Mouse (Mus musculus): Measurements from ENCODE around the gene Alk. TPM values are rescaled to one million over a fixed set of nuclear protein-coding genes. Genes with fewer than 3 reads are reported as not detected.
A peak's percentile ranks its signal among the peaks of the same experiment; 100 is the strongest.

Alk gene
- polyA plus RNA-seq, 1 experiment, result 2.2 TPM

DNA sequence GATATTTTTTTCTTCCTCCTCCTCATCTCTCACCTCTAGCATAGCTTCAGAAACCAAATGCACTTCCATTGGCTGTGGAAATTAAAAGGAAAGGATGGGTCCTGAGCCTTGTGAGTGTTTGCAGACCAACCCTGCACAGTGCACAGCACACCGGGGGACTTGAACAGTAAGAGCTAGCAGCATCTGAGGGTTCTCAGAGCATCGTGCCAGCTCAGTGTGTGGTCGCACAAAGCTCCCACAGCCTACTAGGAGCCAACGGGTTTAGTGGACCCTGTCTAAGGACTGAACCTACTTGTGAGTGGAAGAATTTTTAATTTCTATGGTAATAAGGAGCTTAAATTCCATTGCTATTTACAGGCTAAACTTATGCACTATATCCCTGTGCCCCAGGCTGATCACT lies 58.2 kb downstream of the Alk start:
- TF ChIP-seq CTCF (IDR thresholded peaks at IDR 0.05; ENCODE audit: extremely low read depth, insufficient read depth, low read length), result no peak
- no peak for TF ChIP-seq POLR2A (IDR thresholded peaks at IDR 0.05; ENCODE audit: extremely low read depth, insufficient read depth, low read length)
- no peak overlapping the region for H3K4me3 ChIP-seq (ENCODE audit: insufficient read depth, low read length)
- H3K27ac ChIP-seq (ENCODE audit: insufficient read depth, low read length), result no peak overlapping the region

DNA sequence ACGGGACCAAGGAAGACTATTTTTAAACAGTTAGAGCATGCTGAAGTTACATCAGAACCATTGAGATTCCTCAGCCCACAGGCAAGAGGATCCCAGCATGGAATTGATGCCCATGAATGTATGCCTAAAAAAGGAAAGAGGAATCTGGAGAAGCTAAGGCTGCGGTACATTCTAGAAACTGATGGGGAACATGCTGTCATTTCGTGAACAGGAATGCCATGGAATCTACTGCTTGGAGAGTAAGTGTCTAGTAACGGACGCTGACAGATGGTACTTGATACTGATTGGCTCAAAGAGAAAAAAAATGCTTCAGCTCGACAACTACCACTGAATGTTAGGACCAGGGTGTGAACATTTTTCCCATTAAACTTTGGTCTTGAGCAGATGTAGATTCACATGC lies 69.1 kb downstream of the Alk start:
- TF ChIP-seq CTCF (IDR thresholded peaks at IDR 0.05; ENCODE audit: extremely low read depth, insufficient read depth, low read length) (no peak), POLR2A (IDR thresholded peaks at IDR 0.05; ENCODE audit: extremely low read depth, insufficient read depth, low read length) (no peak)
- H3K27ac ChIP-seq (ENCODE audit: insufficient read depth, low read length), result no peak overlapping the region
- no peaks in the 10 kb centered on the region for H3K4me1 ChIP-seq (ENCODE audit: control insufficient read depth, insufficient read depth, low read length)
- no peak overlapping the region for H3K4me3 ChIP-seq (ENCODE audit: insufficient read depth, low read length)

More for the DNA sequence above, 58.2 kb downstream of the Alk start:
- H3K4me1 ChIP-seq (ENCODE audit: control insufficient read depth, insufficient read depth, low read length), result no peaks in the 10 kb centered on the region

DNA sequence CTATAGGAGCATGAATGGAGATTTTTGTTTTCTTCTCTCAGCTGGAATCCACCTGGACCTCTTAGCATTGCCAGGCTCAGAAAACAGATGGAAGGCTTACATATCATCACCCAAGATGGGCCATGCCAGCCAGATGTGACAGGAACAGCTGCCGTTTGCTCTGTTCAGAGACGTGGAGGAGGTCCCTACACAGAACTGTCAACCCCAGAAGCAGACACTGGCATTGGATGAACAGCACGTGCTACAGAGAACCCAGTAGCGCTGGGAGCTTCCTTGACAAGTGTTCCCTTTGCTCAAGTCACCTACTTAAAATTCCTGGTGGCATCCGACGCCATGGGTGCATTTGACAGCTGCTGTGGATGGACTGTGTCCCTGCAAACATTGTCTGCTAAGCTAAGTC lies 72.2 kb downstream of the Alk start:
- TF ChIP-seq POLR2A (IDR thresholded peaks at IDR 0.05; ENCODE audit: extremely low read depth, insufficient read depth, low read length), result no peak
- no peak for TF ChIP-seq CTCF (IDR thresholded peaks at IDR 0.05; ENCODE audit: extremely low read depth, insufficient read depth, low read length)
- Histone ChIP-seq H3K4me3 (ENCODE audit: insufficient read depth, low read length) (no peak overlapping the region), H3K4me1 (ENCODE audit: control insufficient read depth, insufficient read depth, low read length) (no peaks in the 10 kb centered on the region), H3K27ac (ENCODE audit: insufficient read depth, low read length) (no peak overlapping the region)

DNA sequence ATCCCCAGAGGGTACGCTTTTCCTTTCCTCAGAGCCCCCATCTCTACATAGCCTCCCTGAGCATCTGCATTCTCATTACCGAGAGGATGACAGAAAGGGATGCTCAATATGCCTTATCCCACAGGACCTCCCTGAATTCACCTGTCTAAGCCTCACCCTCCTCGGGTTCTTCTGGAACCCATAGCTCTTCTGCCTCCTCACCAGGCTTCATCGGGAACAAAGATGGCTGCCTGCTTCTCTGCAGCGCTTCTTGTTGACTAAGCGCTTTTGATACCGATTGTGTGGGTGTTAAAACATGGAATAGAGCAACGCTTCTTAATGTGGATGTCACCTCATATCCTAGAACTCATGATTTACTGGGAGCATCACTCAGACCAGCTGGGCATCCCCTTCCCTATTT lies 75.9 kb downstream of the Alk start:
- Histone ChIP-seq H3K4me3 (ENCODE audit: insufficient read depth, low read length) (no peak overlapping the region), H3K4me1 (ENCODE audit: control insufficient read depth, insufficient read depth, low read length) (no peaks in the 10 kb centered on the region), H3K27ac (ENCODE audit: insufficient read depth, low read length) (no peak overlapping the region)
- TF ChIP-seq CTCF (IDR thresholded peaks at IDR 0.05; ENCODE audit: extremely low read depth, insufficient read depth, low read length), result no peak
- no peak for TF ChIP-seq POLR2A (IDR thresholded peaks at IDR 0.05; ENCODE audit: extremely low read depth, insufficient read depth, low read length)

DNA sequence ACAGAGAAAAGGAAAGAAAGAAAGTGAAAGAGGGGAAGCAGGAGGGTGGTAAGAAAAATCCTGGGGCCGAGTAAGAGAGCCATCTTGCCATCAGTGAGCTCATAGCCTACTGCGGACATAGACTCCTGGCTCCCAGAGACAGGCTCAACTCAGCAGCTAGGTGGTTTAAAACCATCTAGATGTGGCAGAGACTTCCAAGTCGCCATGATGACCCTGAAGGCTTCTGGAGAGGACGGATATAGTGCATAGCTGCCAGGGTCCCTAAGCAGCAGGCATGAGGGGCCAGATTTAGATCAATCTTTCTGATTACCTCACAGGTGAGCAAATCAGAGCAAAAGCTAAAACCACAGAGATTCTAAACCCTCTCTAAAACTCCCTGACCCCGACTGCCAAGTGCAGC lies 76.9 kb downstream of the Alk start:
- Histone ChIP-seq H3K4me1 (ENCODE audit: control insufficient read depth, insufficient read depth, low read length) (no peaks in the 10 kb centered on the region), H3K4me3 (ENCODE audit: insufficient read depth, low read length) (no peak overlapping the region), H3K27ac (ENCODE audit: insufficient read depth, low read length) (no peak overlapping the region)
- no peak for TF ChIP-seq POLR2A (IDR thresholded peaks at IDR 0.05; ENCODE audit: extremely low read depth, insufficient read depth, low read length)

DNA sequence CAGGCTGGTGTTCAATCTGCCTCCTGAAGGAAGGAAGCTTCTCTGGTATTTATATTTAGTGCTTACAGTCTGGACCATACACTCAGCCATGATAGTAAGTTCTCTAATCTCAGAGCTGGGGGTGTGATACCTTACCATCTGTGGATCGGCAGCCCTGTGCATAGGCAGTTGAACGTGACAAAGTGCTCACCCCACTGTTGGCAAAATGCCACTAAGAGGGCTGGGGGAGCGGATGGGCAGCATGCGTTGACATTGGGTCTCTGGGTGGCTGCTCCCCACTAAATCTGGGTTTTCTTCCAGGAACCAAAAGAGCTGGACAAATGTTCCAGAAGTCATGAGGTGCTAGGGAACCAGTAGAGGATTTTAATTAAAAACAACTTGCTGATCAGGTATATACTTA lies 78.1 kb downstream of the Alk start:
- Histone ChIP-seq H3K4me3 (ENCODE audit: insufficient read depth, low read length) (no peak overlapping the region), H3K4me1 (ENCODE audit: control insufficient read depth, insufficient read depth, low read length) (no peaks in the 10 kb centered on the region), H3K27ac (ENCODE audit: insufficient read depth, low read length) (no peak overlapping the region)
- TF ChIP-seq CTCF (IDR thresholded peaks at IDR 0.05; ENCODE audit: extremely low read depth, insufficient read depth, low read length), result no peak
- no peak for TF ChIP-seq POLR2A (IDR thresholded peaks at IDR 0.05; ENCODE audit: extremely low read depth, insufficient read depth, low read length)

DNA sequence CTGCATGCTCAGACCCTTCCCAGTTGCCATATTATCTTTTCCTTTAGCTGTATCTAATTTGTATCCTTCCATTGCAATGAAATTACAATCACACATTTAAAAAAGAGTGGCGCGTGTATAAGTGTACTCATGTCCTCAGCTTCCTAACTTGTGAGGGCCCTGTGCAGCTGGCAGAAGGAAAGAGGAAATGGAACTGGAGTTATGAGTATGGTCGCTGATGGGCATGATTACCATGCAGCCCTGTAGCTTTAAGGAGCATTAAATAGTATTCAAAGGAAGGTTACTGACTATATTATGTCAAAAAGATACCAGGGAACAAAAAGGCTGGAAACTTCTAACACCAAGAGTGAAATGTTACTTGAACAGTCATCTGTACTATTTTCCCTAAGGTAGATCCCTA lies 79.6 kb downstream of the Alk start:
- no peak overlapping the region for H3K27ac ChIP-seq (ENCODE audit: insufficient read depth, low read length)
- H3K4me1 ChIP-seq (ENCODE audit: control insufficient read depth, insufficient read depth, low read length), result no peaks in the 10 kb centered on the region
- TF ChIP-seq POLR2A (IDR thresholded peaks at IDR 0.05; ENCODE audit: extremely low read depth, insufficient read depth, low read length), result no peak
- no peak for TF ChIP-seq CTCF (IDR thresholded peaks at IDR 0.05; ENCODE audit: extremely low read depth, insufficient read depth, low read length)
- no peak overlapping the region for H3K4me3 ChIP-seq (ENCODE audit: insufficient read depth, low read length)

DNA sequence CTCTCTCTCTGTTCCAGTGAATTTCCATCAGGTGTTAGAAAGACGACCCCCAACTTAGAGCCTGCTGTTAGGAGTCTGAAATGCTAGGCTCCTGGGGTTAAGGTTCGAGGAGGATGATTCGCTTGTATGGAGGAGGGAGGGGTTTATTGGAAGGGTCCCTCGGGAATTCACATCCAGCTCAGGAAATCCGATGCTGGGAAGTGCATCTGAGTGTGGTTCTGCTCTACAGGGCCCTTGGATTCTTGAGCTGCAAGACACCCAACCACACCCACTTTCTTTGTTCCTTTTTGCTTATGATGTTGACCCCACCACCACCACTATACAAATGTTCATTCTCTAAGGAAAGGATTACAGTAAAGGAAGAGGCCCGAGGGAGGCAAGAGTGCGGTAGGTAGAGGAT lies 81.4 kb downstream of the Alk start:
- TF ChIP-seq CTCF (IDR thresholded peaks at IDR 0.05; ENCODE audit: extremely low read depth, insufficient read depth, low read length), result no peak
- no peak for TF ChIP-seq POLR2A (IDR thresholded peaks at IDR 0.05; ENCODE audit: extremely low read depth, insufficient read depth, low read length)
- H3K4me1 ChIP-seq (ENCODE audit: control insufficient read depth, insufficient read depth, low read length), result no peaks in the 10 kb centered on the region
- no peak overlapping the region for H3K27ac ChIP-seq (ENCODE audit: insufficient read depth, low read length)
- H3K4me3 ChIP-seq (ENCODE audit: insufficient read depth, low read length), result no peak overlapping the region

DNA sequence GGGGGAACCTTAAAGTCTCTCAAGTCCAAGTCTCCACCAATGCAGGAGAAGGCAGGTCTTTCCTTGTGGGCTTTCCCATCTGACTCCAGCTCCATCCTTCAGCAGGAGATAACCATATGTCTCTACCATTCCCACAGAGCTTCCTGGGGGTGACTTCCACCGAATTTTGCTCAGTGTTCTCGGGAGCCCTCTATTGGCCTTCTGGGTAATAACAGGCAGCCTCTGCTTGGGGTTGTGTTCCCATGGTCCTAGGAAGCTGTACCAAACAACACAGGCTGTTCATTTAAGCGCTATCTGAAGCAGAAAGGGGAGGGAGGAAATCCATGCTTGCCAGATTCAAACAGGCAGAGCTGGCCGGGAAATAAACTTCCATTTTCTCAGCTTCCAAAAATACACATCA lies 82.0 kb downstream of the Alk start:
- TF ChIP-seq CTCF (IDR thresholded peaks at IDR 0.05; ENCODE audit: extremely low read depth, insufficient read depth, low read length) (peak; percentile 80), POLR2A (IDR thresholded peaks at IDR 0.05; ENCODE audit: extremely low read depth, insufficient read depth, low read length) (no peak)
- no peak overlapping the region for H3K27ac ChIP-seq (ENCODE audit: insufficient read depth, low read length)
- H3K4me3 ChIP-seq (ENCODE audit: insufficient read depth, low read length), result no peak overlapping the region
- H3K4me1 ChIP-seq (ENCODE audit: control insufficient read depth, insufficient read depth, low read length), result no peaks in the 10 kb centered on the region

DNA sequence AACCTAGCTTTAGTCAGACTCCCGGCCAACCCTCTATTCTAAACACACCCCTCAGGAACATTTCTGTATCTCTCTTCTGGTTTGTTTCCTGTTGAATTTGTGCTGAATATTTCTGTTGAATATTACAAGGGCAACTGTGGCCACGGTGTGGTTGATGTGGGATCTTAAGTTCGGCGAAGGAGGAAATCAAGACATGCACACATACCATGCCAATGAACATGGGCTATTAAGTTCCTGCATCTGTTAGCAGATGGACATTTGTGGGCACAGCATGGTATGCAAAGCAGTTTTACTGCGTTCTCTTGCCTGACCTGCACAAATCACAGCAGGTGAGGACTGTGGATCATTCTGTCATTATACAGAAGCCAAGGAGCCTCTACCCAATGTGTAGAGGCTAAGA lies 83.1 kb downstream of the Alk start:
- TF ChIP-seq POLR2A (IDR thresholded peaks at IDR 0.05; ENCODE audit: extremely low read depth, insufficient read depth, low read length), result no peak
- TF ChIP-seq CTCF (IDR thresholded peaks at IDR 0.05; ENCODE audit: extremely low read depth, insufficient read depth, low read length), result no peak
- Histone ChIP-seq H3K4me1 (ENCODE audit: control insufficient read depth, insufficient read depth, low read length) (no peaks in the 10 kb centered on the region), H3K27ac (ENCODE audit: insufficient read depth, low read length) (no peak overlapping the region), H3K4me3 (ENCODE audit: insufficient read depth, low read length) (no peak overlapping the region)

DNA sequence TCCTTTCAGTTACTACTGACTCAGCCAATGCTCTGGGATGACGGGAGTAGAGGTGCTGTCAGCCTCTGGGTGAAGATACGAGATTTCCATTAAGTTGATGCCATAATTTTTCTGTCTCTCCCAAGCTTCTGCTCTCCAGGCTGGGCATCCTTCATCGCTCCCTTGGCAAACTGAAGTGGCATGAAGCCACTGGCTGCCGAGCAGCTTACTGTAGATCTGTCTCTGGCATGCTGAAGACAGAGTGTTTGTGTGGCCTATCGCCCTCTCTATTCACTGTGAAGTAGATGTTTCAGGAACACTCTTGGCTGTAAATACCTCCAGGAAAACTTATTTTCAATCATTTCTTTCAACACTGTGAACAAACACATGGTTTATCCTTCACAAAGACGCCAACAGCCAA lies 93.7 kb downstream of the Alk start:
- Histone ChIP-seq H3K4me3 (ENCODE audit: insufficient read depth, low read length) (no peak overlapping the region), H3K4me1 (ENCODE audit: control insufficient read depth, insufficient read depth, low read length) (no peaks in the 10 kb centered on the region), H3K27ac (ENCODE audit: insufficient read depth, low read length) (no peak overlapping the region)
- TF ChIP-seq POLR2A (IDR thresholded peaks at IDR 0.05; ENCODE audit: extremely low read depth, insufficient read depth, low read length), result no peak
- TF ChIP-seq CTCF (IDR thresholded peaks at IDR 0.05; ENCODE audit: extremely low read depth, insufficient read depth, low read length), result no peak
